Mouse (Mus musculus) testis, adult 2 months (tissue): Measurements from ENCODE around the gene Lrp2bp. TPM values are rescaled to one million over a fixed set of nuclear protein-coding genes. Genes with fewer than 3 reads are reported as not detected.

ENCODE experiments used
- H3K27ac ChIP-seq: fragments of 200-500 bp; 2 replicates; pipeline ENCODE4 v1.5.1; 2012; ENCODE audit warnings: low read depth, low read length; ENCODE audit not compliant: control insufficient read depth, insufficient read depth
- H3K27me3 ChIP-seq: fragments of 200-500 bp; 2 replicates; pipeline ENCODE4 v1.6.1; 2012; ENCODE audit warnings: mild to moderate bottlenecking, low read length, moderate library complexity; ENCODE audit not compliant: control insufficient read depth, insufficient read depth
- H3K36me3 ChIP-seq: fragments of 200-500 bp; 2 replicates; pipeline ENCODE4 v1.6.1; 2012; ENCODE audit warnings: mild to moderate bottlenecking, low read length; ENCODE audit not compliant: control insufficient read depth, insufficient read depth
- H3K4me1 ChIP-seq: fragments of 200-500 bp; 2 replicates; pipeline ENCODE4 v1.6.1; 2012; ENCODE audit warnings: low read length; ENCODE audit not compliant: control insufficient read depth, insufficient read depth
- H3K4me3 ChIP-seq: fragments of 200-500 bp; 2 replicates; pipeline ENCODE4 v1.5.1; 2012; ENCODE audit warnings: low read depth, mild to moderate bottlenecking, low read length, moderate library complexity, mixed read lengths; ENCODE audit not compliant: control insufficient read depth
- CTCF ChIP-seq: fragments of 200-500 bp; IDR thresholded peaks from 2 replicates; pipeline ENCODE4 v1.5.1; 2012; ENCODE audit warnings: low read depth, mild to moderate bottlenecking, inconsistent platforms, low read length, moderate library complexity; ENCODE audit not compliant: control insufficient read depth, insufficient read depth, insufficient replicate concordance
- POLR2A ChIP-seq: fragments of 200-500 bp; IDR thresholded peaks from 2 replicates; pipeline ENCODE4 v1.6.1; 2012; ENCODE audit warnings: low read depth, mild to moderate bottlenecking, inconsistent platforms, low read length, moderate library complexity; ENCODE audit not compliant: control insufficient read depth
- polyA plus RNA-seq: library from polyadenylated mRNA; depleted of rRNA; stranded (reverse); fragments of >200 nt; gene quantifications from 2 replicates; pipeline ENCODE4 v1.2.3, GENCODE M21; 2012; rRNA removed

Lrp2bp gene
- polyA plus RNA-seq, 1 experiment: 55.3 TPM

DNA sequence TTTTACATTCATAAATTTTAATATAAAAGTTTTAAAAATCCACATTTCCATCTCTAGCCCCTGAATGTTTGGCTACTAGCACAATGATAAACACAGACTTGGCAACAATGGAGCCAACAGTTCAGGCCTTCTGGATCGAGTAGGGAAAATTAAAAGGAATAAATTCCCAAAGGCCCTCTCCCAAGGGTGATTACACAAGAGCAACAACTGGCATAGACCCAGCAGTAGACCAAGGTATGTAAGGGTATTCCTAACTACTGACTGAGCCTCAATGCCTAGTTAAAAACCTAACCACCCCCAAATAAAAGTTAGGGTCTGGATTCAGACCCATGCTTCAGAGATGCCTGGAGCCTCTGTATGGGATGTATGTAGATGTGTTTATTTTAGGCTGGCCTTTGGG is 40.6 kb downstream of the Lrp2bp start:
- no peaks in the 10 kb centered on the region for H3K4me1 ChIP-seq
- H3K27me3 ChIP-seq: no peaks in the 10 kb centered on the region
- H3K36me3 ChIP-seq: peaks cover 3% of the 10 kb centered on the region
- H3K4me3 ChIP-seq: no peak overlapping the region
- no peak for TF ChIP-seq CTCF
- TF ChIP-seq POLR2A: no peak
- H3K27ac ChIP-seq: no peak overlapping the region

DNA sequence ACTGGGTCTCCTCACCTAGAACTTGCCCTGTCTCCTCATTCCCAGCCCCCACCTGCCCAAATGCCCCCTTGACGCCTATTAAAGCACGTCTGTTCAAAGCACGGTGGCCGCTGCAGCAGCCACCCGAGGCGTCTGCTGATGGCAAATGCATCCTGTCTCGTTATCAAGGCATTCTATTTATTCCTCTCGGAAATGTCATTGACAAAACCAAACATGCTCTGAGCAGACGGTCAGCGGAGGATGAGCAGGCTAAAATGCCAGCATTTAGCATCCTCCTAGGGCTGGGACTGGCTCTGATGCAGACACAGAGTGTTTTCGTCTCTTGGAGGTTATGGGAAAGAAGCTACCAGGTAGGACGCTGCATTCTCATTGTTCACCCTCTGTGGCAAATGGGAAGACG is 41.2 kb downstream of the Lrp2bp start:
- no peak for TF ChIP-seq POLR2A
- no peak for TF ChIP-seq CTCF
- Histone ChIP-seq H3K4me3 (no peak overlapping the region), H3K4me1 (no peaks in the 10 kb centered on the region), H3K27ac (no peak overlapping the region), H3K36me3 (peaks cover 3% of the 10 kb centered on the region), H3K27me3 (no peaks in the 10 kb centered on the region)

DNA sequence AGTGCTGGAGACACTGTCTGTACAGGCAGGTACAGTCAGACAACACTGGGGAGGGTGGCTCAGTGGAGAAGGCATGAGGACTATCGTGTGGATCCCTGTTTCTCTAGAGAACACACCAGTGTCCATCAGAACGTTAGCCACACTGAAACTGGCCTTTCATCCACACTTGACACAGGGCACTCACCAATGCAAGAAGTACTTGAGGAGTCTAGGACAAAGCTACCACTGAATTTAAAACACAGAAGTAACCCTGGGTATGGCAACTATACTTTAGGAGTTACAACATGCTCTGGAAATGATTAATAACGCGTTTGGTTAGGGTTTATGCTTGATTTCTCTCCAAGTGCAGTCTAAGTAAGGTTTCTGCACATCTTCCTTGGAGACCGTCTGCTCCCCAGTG is 73.7 kb downstream of the Lrp2bp start:
- no peaks in the 10 kb centered on the region for H3K4me1 ChIP-seq
- no peaks in the 10 kb centered on the region for H3K36me3 ChIP-seq
- TF ChIP-seq POLR2A (no peak), CTCF (no peak)
- no peaks in the 10 kb centered on the region for H3K27me3 ChIP-seq
- no peak overlapping the region for H3K4me3 ChIP-seq
- no peak overlapping the region for H3K27ac ChIP-seq

DNA sequence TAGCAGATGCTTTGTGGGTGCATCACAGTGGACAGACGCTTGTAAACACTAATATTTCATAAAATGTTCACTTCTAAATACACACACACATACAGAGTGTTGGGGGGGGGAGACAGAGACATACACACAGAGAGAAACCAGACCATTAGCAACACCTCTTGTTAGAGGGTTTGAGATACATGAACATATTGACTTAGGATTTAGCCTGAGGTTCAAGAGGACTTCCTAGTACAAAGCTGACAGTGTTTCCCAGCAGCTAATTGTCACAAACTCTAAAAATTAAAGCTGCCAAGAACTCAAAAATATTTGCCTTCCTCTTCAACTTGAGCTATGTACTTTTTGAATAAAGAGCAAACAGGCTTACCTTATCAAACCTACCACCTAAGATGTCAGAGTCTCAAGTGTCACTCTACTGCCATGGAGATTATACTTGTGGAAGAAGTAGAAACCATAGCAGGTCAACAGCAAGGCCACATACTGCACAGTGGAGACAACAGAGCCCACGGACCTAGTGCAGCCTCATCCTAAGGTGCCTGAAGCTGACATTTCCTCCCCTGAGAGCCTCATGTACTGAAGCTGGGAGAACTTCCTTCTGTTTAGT is 74.5 kb downstream of the Lrp2bp start:
- Histone ChIP-seq H3K27me3 (no peaks in the 10 kb centered on the region), H3K36me3 (no peaks in the 10 kb centered on the region), H3K4me3 (no peak overlapping the region), H3K4me1 (no peaks in the 10 kb centered on the region), H3K27ac (no peak overlapping the region)
- TF ChIP-seq CTCF (no peak), POLR2A (no peak)

DNA sequence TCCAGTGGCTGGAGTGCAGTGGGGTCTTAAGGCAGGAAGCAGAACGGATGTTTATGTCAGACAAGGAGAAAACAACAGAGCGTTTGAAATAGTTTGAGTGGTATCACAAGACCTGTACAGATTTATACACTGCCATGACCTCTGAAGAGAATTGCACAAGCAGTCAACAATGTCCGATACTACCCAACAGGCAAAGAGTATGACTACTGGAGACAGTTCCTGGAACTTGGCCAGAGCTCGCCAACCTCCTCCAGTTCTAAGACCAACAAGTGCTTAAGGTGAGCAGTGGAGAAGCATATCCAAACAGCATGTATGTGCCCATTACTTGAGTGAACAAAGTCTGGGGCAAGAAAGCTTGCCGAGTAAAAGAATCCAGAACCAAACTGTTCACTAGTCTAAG is 76.1 kb downstream of the Lrp2bp start:
- Histone ChIP-seq H3K4me1 (no peaks in the 10 kb centered on the region), H3K27me3 (no peaks in the 10 kb centered on the region), H3K27ac (no peak overlapping the region), H3K36me3 (no peaks in the 10 kb centered on the region), H3K4me3 (no peak overlapping the region)
- TF ChIP-seq CTCF (no peak), POLR2A (no peak)

DNA sequence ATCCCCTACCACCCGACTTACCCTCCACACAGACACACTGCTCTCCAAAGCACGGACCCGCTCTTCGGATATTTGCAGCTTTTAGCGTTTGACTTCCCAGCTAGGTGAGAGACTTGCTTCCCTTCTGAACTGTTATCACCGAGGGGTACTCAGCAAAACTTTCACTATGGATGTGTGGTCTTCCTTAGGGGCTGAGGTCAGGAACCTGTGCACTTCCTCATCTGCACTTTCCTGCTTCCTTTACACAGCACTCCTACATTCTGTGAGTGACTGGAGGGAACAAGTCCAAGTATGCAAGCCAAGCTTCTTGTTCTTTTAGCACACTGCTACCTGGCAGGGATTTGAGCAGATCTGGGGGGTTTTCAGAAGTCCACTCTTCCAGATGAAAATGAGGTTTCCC is 79.8 kb downstream of the Lrp2bp start:
- Histone ChIP-seq H3K36me3 (no peaks in the 10 kb centered on the region), H3K4me3 (no peak overlapping the region), H3K27me3 (no peaks in the 10 kb centered on the region), H3K4me1 (no peaks in the 10 kb centered on the region), H3K27ac (no peak overlapping the region)
- TF ChIP-seq POLR2A: no peak
- TF ChIP-seq CTCF: no peak

Other genes with a start within 250 kb of the Lrp2bp start
- gene Pdlim3, start 113.8 kb upstream of the Lrp2bp start, polyA plus RNA-seq: 5.9 and 13.2 TPM in 2 replicates
- 21.8 and 23.4 TPM in 2 replicates for gene Ccdc110, start 64.7 kb upstream of the Lrp2bp start, polyA plus RNA-seq
- 26.8 and 28.7 TPM in 2 replicates for gene 1700029J07Rik, start 24.1 kb upstream of the Lrp2bp start, polyA plus RNA-seq
- 16.8 and 20.0 TPM in 2 replicates for gene Ufsp2, start 23.8 kb upstream of the Lrp2bp start, polyA plus RNA-seq
- 3.0 and 3.7 TPM in 2 replicates for gene Ankrd37, start 6.4 kb downstream of the Lrp2bp start, polyA plus RNA-seq
- gene Cfap97, start 152.5 kb downstream of the Lrp2bp start, polyA plus RNA-seq: 78.2 and 91.9 TPM in 2 replicates
- 14.9 and 16.2 TPM in 2 replicates for gene Snx25, start 152.9 kb downstream of the Lrp2bp start, polyA plus RNA-seq
- gene Slc25a4, start 212.0 kb downstream of the Lrp2bp start, polyA plus RNA-seq: 34.6 and 39.0 TPM in 2 replicates